Mouse (Mus musculus) spleen, adult 18-20 months (tissue): Measurements from ENCODE around the gene Ldb1.

Experiments used
- DNase-seq, 2 experiments: peaks; one replicate each; pipeline ENCODE4 v3.0.0; 2022; ENCODE audit warnings: mixed read lengths in 2 of 2

Gene Ldb1

DNA sequence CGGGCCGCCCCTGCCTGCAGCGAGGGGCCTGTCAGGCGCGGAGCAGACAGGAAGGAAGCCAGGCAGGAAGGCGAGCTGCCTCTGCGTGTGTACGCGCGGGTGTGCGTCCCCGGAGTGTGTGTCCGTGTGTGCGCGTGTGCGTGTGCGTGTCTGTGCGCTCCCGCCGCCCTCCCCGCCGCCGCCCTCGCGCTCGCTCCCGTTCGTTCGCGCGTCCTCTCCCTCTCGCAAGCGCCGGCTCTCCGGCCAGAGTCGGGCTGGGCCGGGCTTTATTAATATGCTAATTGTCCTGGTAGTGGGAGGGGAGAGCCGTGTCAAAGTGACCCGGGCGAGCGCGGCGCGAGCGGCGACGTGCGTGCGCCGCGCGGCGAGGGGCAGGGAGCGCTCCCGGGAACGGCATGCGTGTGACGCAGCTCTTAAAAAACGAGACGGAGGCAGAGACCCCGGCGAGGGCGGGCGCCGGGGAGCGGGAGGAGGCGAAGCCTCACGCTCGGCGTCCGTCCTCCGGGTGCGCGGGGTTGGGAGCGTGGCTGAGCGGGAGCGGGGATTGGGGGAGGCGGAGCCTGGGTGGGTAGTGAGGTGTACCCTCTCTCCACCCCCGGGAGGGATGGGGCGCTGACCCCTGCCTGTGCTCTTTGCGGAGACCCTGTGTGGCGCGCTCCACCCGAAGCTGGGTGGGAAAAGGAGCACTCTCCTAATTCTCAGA is at the start of gene Ldb1:
Gene Ldb1 (minus strand): TSS at position 222 of the 703 bp plus-strand sequence.
- DNase-seq: peak; percentile 73

DNA sequence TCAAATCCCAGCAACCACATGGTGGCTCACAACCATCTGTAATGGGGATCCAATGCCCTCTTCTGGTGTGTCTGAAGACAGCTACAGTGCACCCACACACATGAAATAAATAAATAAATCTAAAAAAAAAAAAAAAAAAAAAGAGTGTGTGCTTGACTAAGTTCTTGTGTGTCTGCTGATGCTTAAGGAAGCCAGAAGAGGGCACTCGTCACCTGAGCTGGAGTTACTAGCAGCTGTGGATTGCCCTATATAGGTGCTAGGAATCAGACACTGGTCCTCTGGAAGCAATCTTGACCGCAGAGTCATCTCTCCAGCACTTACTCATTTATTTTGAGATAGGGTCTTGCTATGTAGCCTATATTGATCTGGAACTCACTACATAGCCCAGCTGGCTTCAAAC is 49.1 kb upstream of the Ldb1 start:
- DNase-seq: no peak

DNA sequence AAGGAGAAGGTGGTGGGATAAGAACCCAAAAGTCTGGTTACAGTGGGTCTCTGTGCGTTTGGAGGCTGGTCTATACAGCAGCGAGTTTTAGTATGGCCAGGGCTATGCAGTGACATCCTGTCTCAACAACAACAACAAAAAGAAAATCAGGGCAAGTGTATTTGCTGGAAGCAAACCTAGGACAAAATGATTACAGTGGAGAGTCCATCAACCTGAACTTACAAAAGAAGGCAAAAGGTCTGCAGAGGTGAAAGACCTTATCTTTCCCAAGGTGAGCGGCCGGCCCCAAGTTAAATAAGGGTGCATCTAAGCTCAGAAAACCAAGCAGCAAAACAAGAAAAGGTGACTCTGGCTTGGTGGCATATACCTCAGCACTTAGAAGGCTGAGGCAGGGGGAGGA is 46.6 kb upstream of the Ldb1 start:
- DNase-seq: no peak

DNA sequence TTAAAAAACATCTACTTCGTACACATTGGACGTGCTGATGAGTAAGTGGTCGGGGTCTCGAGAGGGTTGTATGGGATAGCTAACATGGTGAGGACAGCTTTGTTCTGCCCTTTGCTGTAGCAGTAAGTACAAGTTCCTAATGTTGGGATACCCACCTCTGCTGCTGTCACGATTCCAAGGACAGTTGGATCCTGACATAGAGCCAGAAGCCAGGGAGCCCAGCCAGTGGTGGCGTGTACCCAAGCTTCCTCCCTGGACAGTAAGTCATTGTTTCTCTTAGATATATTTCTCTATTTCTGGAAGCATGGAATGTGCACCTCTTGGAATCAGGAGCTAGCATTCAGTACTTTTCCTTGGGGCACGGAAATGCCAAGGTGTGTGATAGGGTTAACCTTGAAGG is 42.9 kb upstream of the Ldb1 start:
- DNase-seq: no peak

DNA sequence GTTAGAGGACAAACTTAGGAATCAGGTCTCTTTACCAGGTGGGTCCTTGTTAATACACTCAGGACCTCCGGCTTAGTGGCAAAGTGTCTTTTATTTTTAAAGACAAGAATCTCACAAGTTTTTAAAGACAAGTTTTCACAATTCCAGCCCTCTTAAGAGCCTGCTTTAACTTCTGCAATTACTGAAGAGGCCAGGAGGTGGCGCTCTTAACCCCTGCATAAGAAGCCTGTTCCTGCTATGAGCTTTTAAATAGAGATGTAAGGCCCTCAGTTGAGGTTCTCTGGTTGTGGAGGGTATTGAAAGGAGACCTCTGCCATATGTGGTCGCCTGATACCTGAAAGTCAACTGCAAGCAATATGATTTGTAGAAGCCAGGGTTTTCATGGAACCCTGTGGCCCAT is 41.3 kb upstream of the Ldb1 start:
- peak in 1 of 2 experiments; percentile 54 for DNase-seq

DNA sequence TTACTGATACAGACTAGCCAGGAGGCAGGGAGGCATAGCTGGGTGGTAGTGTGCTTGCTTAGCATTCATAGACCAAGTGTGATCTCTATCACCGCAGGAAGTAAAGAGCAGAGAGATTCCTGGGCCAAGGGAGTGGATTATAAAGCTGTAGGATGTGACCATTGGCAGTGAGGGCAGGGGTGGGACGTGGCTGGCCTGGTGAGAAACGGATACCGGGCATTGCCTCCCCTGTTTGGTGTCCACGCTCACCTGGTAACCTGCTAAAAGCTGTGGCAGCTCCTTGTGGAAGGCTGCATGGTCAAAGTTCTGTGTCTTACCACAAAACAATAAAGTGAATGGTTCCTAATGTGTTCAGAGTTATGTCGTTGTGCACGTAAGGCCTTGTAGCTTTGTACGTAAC is 40.2 kb upstream of the Ldb1 start:
- no peak for DNase-seq

DNA sequence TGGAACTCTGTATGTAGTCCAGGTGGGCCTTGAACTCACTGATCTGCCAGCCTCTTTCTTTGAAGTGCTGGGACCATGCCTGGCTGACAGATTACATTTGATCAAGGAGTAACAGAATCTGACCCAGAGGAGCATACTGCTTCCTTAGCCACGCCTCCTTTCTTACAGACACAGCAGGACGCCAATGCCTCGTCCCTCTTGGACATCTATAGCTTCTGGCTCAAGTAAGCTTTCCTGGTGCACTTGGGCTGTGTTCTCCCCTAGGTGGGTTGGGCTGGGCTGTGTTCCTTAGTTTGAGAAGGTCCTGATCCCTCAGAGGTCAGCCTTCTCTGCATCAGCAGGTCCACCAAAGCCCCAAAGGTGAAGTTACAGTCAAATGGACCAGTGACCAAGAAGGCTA is 33.5 kb upstream of the Ldb1 start:
- DNase-seq: no peak

DNA sequence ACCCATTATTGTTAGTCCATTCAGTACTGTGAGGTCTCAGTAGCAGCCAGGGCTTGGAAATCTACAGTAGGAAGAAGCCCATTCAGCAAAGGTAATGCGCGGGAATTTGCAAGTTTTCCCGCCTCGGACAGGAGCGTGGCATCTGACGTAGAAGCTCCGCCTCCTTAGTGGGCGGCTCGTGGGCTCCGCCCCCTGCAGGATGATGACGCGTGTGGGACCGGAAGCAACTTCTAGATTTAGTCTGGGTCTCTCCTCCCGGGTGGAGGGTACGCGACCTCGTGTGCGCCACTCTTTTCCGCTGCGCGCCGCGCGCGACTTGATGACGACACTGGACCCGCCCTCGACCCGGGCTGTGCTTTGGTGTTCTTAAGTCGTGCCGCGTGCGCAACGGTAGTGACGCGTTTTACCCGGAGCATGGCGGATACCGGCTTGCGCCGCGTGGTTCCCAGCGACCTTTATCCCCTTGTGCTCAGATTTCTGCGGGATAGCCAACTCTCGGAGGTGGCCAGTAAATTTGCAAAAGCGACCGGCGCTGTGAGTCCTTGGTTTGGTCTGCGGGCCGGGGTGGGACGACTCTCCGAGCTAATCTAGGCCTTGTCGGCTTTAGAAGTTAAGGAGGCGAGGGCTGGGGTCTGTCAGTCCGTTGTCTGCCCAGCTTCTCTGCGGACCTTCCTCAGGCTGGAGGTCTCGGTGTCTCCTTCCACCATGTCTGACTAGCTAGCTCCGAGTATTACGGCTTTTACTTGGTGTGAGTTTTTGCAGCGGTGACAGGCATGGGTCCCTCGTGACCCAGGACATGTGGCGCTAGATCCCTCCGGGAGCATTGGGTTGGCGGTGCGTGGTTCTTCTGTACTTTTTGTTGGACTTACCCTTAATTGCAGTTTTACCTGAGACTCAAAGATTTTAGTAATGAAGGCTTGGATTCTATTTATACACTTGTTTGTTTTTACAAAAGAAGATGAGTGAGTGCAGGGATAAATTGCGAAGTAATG is 30.9 kb upstream of the Ldb1 start, which contains the start of gene Nolc1:
Gene Nolc1 (plus strand): TSS at position 248 of the 992 bp plus-strand sequence.
- DNase-seq: peak; percentile 99

DNA sequence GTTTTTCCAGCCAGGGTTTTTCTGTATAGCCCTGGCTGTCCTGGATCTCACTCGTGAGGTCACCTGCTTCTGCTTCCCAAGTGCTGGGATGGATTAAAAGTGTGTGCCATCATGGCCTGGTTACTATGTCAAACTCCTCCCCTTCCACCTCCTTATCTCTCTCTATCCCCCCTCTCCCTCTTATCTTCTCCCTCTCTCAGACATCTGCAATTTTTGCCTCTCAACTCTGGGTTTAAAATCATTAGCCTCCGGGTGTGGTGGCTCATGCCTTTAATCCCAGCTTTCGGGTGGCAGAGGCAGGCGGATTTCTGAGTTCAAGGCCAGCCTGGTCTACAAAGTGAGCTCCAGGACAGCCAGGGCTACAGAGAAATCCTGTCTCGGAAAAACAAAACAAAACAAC is 29.3 kb upstream of the Ldb1 start:
- DNase-seq: no peak

DNA sequence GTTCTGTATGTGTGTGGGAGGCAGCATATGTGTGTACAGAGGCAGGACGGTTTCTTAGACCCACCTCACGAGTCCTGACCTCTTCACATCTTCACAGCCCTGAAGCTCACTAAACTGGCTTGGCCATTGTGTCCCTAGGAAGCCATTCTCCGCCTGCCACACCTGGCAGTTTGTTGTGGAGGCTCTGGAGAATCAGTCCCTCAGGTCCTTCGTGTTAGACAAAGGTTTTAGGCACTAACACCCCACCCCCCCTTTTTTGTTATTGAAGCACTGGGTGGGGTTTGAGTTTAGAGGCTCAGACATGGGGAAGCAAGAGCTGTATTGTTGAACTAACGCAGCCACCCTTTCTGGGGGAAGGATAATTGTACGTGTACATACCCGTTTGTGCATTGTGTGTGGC is 28.3 kb upstream of the Ldb1 start:
- no peak for DNase-seq

DNA sequence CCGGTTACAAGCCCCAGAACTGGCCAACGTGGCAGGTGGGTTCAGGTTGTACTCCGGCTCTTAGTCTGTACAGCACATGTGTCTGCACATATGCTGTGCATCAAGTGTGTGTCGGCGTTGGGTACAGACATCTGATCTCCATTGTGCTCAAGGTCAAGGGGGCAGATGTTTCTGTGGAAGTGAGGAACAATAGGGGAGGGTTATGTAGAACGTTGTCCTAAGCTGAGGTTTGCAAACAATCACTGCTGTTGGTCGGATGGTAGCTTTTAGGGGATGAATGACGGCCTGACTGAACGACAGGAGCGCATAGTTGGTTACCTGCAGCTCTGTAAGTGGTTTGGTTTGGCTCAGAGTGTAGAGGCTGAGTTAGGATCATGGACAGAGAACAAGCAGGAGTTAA is 23.0 kb upstream of the Ldb1 start:
- no peak for DNase-seq

DNA sequence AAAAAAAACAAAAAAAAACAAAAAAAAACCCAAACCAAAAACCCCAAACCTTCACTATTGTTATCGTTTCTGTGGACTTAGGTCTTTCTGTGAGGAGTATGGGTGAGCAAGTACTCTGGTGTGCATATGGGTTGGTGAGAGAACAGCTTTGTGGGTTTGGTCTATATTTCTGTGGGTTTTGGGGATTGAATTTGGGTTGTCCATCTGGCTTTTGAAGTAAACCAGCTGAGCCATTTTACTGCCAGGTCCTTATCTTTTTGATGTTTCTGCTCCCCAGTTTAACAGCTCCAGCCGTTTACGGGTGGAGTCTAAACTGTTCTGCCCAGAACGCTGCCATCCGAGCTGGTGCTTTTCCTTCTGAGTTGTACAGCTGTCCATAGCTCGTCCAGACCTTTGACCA is 15.8 kb upstream of the Ldb1 start:
- no peak for DNase-seq

DNA sequence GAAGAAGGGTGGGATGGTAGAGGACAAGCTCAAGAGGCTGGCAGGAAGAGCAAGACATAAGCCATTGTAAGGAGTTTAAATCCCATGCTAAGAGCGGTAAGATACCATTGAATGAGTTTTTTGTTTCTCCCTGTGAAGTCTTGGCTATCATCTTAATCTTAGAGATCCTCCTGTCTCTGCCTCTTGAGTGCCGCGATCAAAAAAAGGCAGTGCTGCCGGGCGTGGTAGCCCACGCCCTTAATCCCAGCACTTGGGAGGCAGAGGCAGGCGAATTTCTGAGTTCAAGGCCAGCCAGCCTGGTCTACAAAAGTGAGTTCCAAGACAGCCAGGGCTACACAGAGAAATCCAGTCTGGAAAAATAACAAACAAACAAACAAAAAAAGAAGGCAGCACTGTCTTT is 13.5 kb upstream of the Ldb1 start:
- no peak for DNase-seq

DNA sequence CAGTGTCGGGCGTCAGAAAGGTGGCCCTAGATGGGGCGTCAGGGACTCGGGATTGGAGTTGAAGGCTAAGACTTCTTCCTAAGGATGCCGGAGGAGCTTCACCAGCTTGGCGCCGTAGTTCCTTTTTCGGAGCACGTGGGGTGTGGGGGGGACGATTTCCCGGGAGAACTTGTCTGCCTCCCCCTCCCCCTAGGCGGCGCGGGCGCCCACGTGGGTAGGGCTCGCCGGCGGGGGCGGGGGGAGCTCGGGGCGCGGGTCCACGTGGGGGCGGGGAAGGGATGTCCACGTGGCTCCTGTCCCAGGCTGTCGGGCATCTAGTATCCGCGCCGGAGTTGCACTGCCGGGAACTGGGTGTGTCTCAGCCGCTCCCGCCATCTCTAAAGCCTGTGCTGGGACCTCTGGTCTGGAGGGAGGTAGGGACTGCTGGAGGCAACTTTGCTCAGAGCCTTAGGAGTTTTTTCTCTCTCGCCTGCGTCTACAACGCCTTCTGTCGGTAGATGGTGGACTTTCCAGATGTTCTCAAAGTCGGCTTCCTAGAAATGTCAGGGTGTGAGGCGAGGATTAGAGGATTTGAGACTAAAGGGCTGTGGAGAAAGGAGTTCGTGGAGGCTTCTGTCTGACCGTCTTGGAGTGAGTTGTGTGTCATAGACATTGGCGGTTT is 12.1 kb upstream of the Ldb1 start:
- peak; percentile 67 to 73 for DNase-seq

DNA sequence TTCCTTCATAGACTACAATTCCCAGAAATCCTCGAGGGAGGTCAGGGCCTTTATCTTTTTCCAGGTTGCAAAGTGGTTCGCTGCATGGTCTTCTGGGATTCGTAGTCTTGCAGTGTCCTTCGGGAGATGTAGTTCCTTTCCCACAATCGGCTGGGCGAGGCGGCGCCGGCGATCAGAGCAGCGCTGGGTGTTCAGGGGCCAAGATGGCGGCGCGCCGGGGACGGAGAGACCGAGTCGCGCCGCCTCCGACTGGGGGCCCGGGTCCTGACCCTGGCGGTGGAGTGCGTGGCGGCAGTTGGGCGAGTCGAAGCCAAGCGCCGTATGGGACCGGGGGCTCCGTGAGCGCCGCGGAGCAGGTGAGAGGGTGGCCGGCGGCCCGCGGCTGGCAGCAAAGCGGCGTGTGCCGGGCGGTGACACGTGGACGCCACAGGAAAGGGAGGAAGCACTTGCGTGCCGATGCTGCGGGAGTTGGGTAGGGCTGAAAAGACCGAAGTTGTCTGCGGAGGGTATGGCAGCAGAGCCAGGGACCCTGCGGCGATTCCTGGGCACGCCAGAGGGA is 11.5 kb upstream of the Ldb1 start:
- peak; percentile 84 to 85 for DNase-seq

DNA sequence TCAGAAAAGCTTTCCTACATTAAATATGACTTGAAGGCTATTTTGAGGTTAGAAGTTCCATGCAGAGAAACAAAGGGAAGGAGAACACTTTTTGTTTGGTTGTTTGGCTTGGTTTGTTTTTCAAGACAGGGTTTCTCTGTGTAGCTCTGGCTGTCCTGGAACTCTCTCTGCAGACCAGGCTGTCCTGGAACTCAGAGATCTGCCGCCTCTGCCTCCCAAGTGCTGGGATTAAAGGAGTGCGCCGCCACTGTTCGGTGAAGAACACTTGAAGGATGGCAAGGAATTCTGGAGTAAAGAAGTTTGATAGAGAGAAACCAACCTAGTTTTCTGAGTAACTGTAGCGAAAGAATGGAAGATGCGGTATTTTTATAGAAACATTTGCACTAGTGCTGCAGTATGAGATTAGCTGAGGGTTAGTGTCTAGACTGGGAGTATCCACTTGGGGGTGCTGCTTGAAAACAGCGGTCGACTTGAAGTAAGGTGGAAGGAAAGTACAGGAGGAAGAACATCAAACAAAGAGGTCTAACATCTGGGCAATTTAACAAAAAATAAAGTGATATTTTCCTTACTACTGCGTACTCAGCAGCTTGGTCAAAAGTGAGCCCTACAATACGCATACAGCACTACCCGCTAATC is 10.9 kb upstream of the Ldb1 start:
- no peak for DNase-seq

DNA sequence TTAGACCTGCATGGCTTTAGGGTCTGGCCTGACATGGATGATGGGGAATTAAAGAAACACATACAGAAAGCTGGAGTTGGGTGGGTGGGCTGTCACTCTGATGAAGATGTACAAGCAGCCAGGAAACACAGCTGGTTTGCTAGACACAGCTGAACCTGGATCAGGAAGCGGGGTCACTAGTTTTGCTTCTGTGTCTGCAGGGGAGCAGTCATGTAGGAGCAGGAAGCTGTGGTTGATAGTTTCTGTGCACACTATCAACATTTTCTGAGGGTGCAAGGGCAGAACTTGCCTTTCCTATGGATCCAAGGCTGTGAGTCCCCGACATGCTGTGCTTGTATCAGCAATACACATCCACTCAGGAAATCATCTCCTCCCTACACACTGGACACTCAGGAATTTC is 5.4 kb upstream of the Ldb1 start:
- peak in 1 of 2 experiments; percentile 30 for DNase-seq

DNA sequence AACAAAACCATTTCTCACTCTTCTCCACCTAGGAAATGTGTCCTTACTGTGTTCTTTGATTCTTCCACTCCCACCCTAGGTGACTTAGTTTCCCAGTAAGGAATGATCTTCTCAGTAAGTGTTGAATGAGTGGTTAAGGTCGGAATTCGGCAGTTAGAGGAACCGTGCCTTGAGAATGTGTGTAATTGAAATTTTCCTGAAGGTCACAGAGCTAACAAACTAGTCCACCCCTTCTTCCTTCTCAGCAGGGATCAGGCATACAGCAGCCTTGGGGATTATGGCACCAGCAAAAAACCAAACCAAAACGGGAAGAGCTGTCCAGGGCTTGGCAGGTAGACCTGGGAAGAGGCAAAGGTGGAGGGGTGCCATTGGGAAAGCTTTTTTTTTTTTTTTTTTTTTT is 4.1 kb upstream of the Ldb1 start:
- DNase-seq: no peak

DNA sequence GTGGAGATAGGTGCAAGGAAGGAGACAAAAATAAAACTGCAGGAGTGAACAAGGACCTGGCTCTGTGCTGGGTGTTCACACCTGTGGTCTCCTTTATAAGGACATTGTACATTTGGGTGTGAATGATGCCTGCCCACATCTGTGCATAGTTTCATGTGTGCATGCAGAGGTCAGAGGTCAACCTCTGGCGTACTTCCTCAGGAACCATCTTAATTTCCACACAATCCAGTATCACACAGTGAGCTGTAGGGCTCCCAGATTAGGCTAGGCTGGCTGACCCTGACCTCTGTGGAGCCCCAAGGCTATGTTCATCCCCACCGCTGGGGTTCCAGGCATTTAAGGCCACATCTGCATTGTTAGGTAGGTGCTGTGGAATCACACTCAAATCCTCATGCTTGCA is 2.4 kb upstream of the Ldb1 start:
- DNase-seq: no peak

DNA sequence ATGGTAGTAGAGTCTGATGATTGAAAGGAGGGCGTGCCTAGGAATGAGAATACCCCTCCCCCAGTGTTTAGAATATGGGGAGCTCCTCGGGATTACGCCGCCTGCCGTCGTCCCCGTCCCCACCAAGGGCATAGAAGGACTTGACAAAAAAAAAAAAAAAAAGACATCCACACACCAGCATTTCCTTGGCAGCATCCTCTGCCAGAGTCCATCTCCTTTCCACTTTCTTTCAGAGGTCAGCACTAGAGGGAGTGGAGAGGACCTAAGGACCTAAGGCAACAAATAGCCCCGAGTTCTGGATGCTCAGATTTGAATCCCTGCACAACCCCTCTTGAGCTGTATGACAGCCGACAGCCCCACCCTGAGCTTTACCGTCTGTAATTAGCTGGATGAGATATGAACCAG is 1.6 kb upstream of the Ldb1 start:
- no peak for DNase-seq

DNA sequence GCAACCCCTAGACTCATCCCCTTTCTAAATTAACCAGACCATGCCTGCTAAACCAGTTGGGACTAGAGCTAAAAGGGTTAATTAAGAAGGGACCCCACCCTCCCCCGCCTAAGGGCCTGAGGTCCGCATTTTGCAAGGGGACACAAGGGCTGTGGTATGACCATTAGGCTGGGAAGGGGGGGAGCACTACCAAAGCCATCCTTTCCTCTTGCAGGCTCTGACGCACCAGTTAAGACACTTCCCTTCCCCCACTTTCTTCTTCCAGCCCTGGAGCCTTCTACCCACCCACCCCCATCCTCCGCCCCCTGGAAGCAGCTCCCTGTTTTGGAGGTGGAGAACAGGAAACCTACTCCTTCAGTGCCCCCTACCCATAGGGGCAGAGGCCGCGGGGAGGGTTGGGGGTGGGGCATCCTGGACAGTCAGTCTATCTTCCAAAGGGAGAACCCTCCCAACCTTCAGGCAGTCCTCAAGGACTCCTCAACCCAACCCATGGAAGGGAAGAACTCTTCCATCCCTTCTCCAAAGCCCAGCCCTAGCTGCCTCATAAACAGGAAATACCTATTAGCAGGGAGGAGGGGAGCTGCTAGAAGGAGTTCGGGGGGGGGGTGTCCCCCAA is 790 bp upstream of the Ldb1 start:
- peak in 1 of 2 experiments; percentile 44 for DNase-seq
